Mouse (Mus musculus): ENCODE results near the gene C330007P06Rik. TPM values are rescaled to one million over a fixed set of nuclear protein-coding genes. Genes with fewer than 3 reads are reported as not detected.

Gene C330007P06Rik
- total RNA-seq, 2 experiments from 2014 or later, result 12.0 TPM

- no peak for TF ChIP-seq CTCF (IDR thresholded peaks at IDR 0.05)
- intact Hi-C loops (cut with DNase I), result no loop called here
- H3K4me3 ChIP-seq, result no peak overlapping the region
- no peak for DNase-seq
- no peak overlapping the region for H3K27ac ChIP-seq
Measured at GRCm38 (mm10) chrX:36775520-36775919, 98.4 kb downstream of the C330007P06Rik start.

Other genes starting within 250 kb of the C330007P06Rik start
- gene Akap17b, start 228.7 kb downstream of the C330007P06Rik start, total RNA-seq (2021), result 1 to 10 TPM; 2.1 to 2.4 TPM
- gene Slc25a43, start 130.5 kb downstream of the C330007P06Rik start, total RNA-seq (2021), result not detected
- 10 to 100 TPM; 55.8 to 80.1 TPM for gene Slc25a5, start 78.5 kb downstream of the C330007P06Rik start, total RNA-seq (2021)
- gene Ube2a, start 211 bp downstream of the C330007P06Rik start, total RNA-seq (2021), result 10 to 100 TPM; 37.7 to 40.0 TPM
- gene Nkrf, start 28.8 kb upstream of the C330007P06Rik start, total RNA-seq (2021), result 1 to 10 TPM; 2.7 to 2.9 TPM
- 1 to 10 TPM in 1 of 2 experiments, under 1 TPM in 1; 0.99 to 1.9 TPM for gene Sept6, start 117.7 kb upstream of the C330007P06Rik start, total RNA-seq (2021)
- not detected for gene Sowahd, start 174.7 kb upstream of the C330007P06Rik start, total RNA-seq (2021)
- gene Rpl39, start 211.3 kb upstream of the C330007P06Rik start, total RNA-seq (2021), result 100 to 1,000 TPM; 265 to 297 TPM
- gene Upf3b, start 236.2 kb upstream of the C330007P06Rik start, total RNA-seq (2021), result 10 to 100 TPM in 1 of 2 experiments, 1 to 10 TPM in 1; 9.4 to 10.1 TPM